Mouse (Mus musculus) cerebellum, adult 2 months (tissue): ENCODE measurements around the gene Gprc5c. TPM values are rescaled to one million over a fixed set of nuclear protein-coding genes. Genes with fewer than 3 reads are reported as not detected.

Experiments
- DNase-seq, 2 experiments: peaks; one replicate each; pipeline ENCODE4 v3.0.0; 2021
- H3K27ac ChIP-seq: fragments of 200-500 bp; 2 replicates; pipeline ENCODE4 v1.5.1; 2012; ENCODE audit warnings: low read length, control low read depth, inconsistent platforms; ENCODE audit not compliant: insufficient read depth
- H3K27me3 ChIP-seq: fragments of 200-500 bp; 2 replicates; pipeline ENCODE4 v1.6.1; 2012; ENCODE audit warnings: inconsistent platforms, mild to moderate bottlenecking, low read length, moderate library complexity; ENCODE audit not compliant: control insufficient read depth, insufficient read depth
- H3K4me1 ChIP-seq: fragments of 200-500 bp; 2 replicates; pipeline ENCODE4 v1.6.1; 2011; ENCODE audit warnings: low read length; ENCODE audit not compliant: control insufficient read depth, insufficient read depth
- H3K4me3 ChIP-seq: fragments of 200-500 bp; replicated peaks from 2 replicates; pipeline ENCODE3; 2011; ENCODE audit warnings: mild to moderate bottlenecking, low read depth, low read length, control low read depth; ENCODE audit not compliant: insufficient read depth
- CTCF ChIP-seq: fragments of 200-500 bp; IDR thresholded peaks from 2 replicates; pipeline ENCODE4 v1.5.1; 2011; ENCODE audit warnings: low read depth, mild to moderate bottlenecking, control low read depth, low read length, moderate library complexity, borderline replicate concordance; ENCODE audit not compliant: insufficient read depth
- POLR2A ChIP-seq: fragments of 200-500 bp; IDR thresholded peaks from 2 replicates; pipeline ENCODE4 v1.6.1; 2011; ENCODE audit warnings: low read length, control low read depth, borderline replicate concordance; ENCODE audit not compliant: insufficient read depth
- WGBS: fragments of 180-500 bp; shearing (Covaris S2); methylation state at CpG from one replicate; pipeline ENCODE4 v1.1.7; 2018; 5-methylcytosine and 5-hydroxymethylcytosine counted together
- polyA plus RNA-seq: library from polyadenylated mRNA; depleted of rRNA; stranded (reverse); fragments of >200 nt; gene quantifications from 2 replicates; pipeline ENCODE4 v1.2.3, GENCODE M21; 2012; rRNA removed

Gene Gprc5c
- 62.9 and 71.8 TPM in 2 replicates for polyA plus RNA-seq

GRCm38 (mm10) chr11:114850452-114851268, at the start of gene Gprc5c:
Gene Gprc5c (plus strand): TSS chr11:114851152.
- TF ChIP-seq CTCF = no peak
- TF ChIP-seq POLR2A = no peak
- H3K27me3 ChIP-seq = no peaks in the 10 kb centered on the region
- H3K4me1 ChIP-seq = peaks cover 27% of the 10 kb centered on the region
- DNase-seq = peak in 1 of 2 experiments; percentile 97
- under 1% methylated on average over 35 of the region's 43 CpGs for WGBS
- peak within 1 kb of the TSS; percentile 72 for H3K4me3 ChIP-seq
- peak within 1 kb of the TSS; percentile 95 for H3K27ac ChIP-seq

- TF ChIP-seq POLR2A (no peak), CTCF (no peak)
- Histone ChIP-seq H3K27ac (no peak overlapping the region), H3K4me1 (peaks cover 33% of the 10 kb centered on the region), H3K27me3 (no peaks in the 10 kb centered on the region), H3K4me3 (no peak overlapping the region)
- DNase-seq = no peak
- 95% methylated on average over 1 of the region's 1 CpGs for WGBS
Observed at GRCm38 (mm10) chr11:114801906-114802305, 49.0 kb upstream of the Gprc5c start.

GRCm38 (mm10) chr11:114802540-114803267, 48.2 kb upstream of the Gprc5c start:
- WGBS = 19% methylated on average over 15 of the region's 15 CpGs
- DNase-seq = peak in 1 of 2 experiments; percentile 58
- no peak for TF ChIP-seq POLR2A
- no peak for TF ChIP-seq CTCF
- no peaks in the 10 kb centered on the region for H3K27me3 ChIP-seq
- no peak overlapping the region for H3K4me3 ChIP-seq
- peaks cover 35% of the 10 kb centered on the region for H3K4me1 ChIP-seq
- H3K27ac ChIP-seq = peak overlapping the region; percentile 36

- Histone ChIP-seq H3K4me3 (no peak overlapping the region), H3K27ac (no peak overlapping the region), H3K4me1 (peaks cover 40% of the 10 kb centered on the region), H3K27me3 (no peaks in the 10 kb centered on the region)
- no peak for DNase-seq
- WGBS = 64% methylated on average over 8 of the region's 8 CpGs
- no peak for TF ChIP-seq POLR2A
- TF ChIP-seq CTCF = no peak
Observed at GRCm38 (mm10) chr11:114803990-114804389, 47.0 kb upstream of the Gprc5c start.

GRCm38 (mm10) chr11:114807025-114807424, 43.9 kb upstream of the Gprc5c start:
- no peak overlapping the region for H3K4me3 ChIP-seq
- H3K27ac ChIP-seq = peak overlapping the region; percentile 83
- no peak for TF ChIP-seq CTCF
- no peak for TF ChIP-seq POLR2A
- peaks cover 40% of the 10 kb centered on the region for H3K4me1 ChIP-seq
- WGBS = 54% methylated on average over 2 of the region's 2 CpGs
- DNase-seq = peak in 1 of 2 experiments; percentile 27
- H3K27me3 ChIP-seq = no peaks in the 10 kb centered on the region

GRCm38 (mm10) chr11:114807686-114808427, 43.1 kb upstream of the Gprc5c start:
- peak; percentile 64 to 77 for DNase-seq
- 31% methylated on average over 14 of the region's 14 CpGs for WGBS
- no peak overlapping the region for H3K4me3 ChIP-seq
- TF ChIP-seq POLR2A = no peak
- no peak for TF ChIP-seq CTCF
- no peaks in the 10 kb centered on the region for H3K27me3 ChIP-seq
- peaks cover 39% of the 10 kb centered on the region for H3K4me1 ChIP-seq
- peak overlapping the region; percentile 83 for H3K27ac ChIP-seq

- Histone ChIP-seq H3K4me3 (no peak overlapping the region), H3K27me3 (no peaks in the 10 kb centered on the region), H3K27ac (no peak overlapping the region), H3K4me1 (peaks cover 32% of the 10 kb centered on the region)
- TF ChIP-seq POLR2A = no peak
- TF ChIP-seq CTCF = 0 out of 2 replicates have a peak, but pooled peaks have one; percentile 10
- 93% methylated on average over 1 of the region's 1 CpGs for WGBS
- DNase-seq = no peak
Observed at GRCm38 (mm10) chr11:114809371-114809770, 41.6 kb upstream of the Gprc5c start.
